Mouse (Mus musculus) regulatory T cell (primary cell): Measurements from ENCODE around the gene Mboat1.

Experiments
- in situ Hi-C: fragments of 300-600 bp; cut with MboI, MseI; formaldehyde crosslinking; loops from one replicate; pipeline ENCODE4 v1.15.1; 2025; ENCODE audit warnings: high pct_unique_total_duplicates

Gene Mboat1

GRCm38 (mm10) chr13:30136243-30136922 is at the start of gene Mboat1:
Gene Mboat1 (plus strand): TSS chr13:30136489.
- in situ Hi-C loops = no loop called here

DNA sequence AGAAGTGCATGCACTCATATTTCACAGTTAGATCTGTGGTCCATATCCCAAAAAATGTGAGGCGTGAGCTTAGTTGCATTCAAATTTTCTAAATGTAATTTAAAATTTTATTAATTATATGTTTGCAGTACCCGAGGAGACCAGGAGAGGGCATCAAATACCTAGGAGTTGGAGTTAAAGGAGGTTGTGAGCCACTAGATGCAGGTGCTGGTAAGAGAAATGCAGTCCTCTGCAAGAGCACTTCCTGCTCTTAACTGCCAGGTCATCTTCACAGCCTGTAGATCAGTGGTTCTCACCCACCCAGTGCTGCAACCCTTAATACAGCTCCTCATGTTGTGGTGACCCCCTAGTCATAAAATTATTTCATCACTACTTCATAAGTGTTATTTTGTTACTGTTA is 43.2 kb upstream of the Mboat1 start:
- in situ Hi-C loops = loop anchor here (5.0 kb wide), 1 partner anchor 169 kb away; no protein-coding TSS in a partner anchor

- in situ Hi-C loops = no loop called here
These were observed 40.4 kb upstream of the Mboat1 start for GRCm38 (mm10) chr13:30095851-30096250.

- in situ Hi-C loops = no loop called here
These were observed 39.8 kb upstream of the Mboat1 start for GRCm38 (mm10) chr13:30096536-30096935.

GRCm38 (mm10) chr13:30109001-30109600 is 27.2 kb upstream of the Mboat1 start:
- in situ Hi-C loops = loop anchor here (10.0 kb wide), 1 partner anchor 416 kb away; no protein-coding TSS in a partner anchor

DNA sequence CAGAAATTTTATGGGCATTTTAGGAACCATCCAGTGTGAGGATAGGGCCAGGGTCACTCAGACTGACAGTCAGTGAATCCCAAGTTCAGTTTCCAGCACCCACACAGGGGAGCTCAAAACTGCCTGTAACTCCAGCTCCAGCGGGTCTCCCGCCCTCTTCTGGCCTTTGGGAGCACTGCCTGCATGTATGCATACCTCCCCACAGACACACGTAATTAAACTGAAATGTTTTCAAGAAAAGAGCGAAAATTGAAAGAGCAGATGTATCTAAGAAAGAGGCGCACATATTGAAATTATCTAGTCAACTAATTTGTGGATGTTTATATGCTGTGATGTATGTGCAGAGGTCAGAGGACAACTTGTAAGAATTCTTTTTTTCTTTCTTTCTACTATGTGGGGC is 20.5 kb upstream of the Mboat1 start:
- in situ Hi-C loops = no loop called here

- in situ Hi-C loops = no loop called here
These were observed 787 bp downstream of the Mboat1 start for GRCm38 (mm10) chr13:30136923-30137629.

DNA sequence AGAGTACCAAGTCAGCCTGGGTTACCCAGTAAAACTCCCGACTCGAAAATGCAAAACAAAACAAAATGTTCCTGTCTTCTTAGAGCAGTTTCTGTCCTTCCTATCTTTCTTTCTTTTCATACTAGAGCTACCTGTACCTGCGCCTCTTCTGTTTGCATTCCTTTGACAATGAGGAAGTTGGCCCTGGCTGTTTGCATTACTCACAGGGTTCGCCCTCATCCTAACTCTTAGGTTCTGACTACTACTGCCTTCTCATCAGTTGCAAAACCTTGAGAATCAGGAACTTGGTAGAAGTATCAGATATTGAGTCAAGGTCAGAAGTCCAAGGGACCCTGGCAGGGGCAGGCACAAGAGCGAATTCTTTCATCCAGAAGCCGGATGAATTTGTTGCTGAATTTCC is 1.7 kb downstream of the Mboat1 start:
- in situ Hi-C loops = no loop called here

GRCm38 (mm10) chr13:30140149-30140548 is 3.9 kb downstream of the Mboat1 start:
- in situ Hi-C loops = no loop called here

DNA sequence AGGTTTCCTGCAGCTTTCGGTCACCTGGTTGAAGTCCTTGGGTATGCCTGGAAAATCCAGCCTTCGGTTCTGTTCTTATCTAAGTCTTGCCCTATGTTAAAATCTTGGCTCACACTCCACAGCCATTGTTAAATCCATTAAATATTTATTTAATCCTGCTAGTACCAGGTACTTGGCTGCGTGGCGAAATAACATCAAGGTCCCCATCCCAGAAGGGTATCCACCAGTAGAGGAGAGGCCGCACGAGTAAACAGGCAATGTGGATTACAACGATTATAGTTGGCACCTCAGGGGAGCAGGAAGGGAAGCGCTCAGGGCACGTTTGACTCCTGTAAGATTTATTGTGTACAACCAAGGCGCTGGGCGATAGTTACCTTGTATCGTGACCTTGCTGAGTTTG is 4.4 kb downstream of the Mboat1 start:
- in situ Hi-C loops = no loop called here

GRCm38 (mm10) chr13:30141996-30142395 is 5.7 kb downstream of the Mboat1 start:
- in situ Hi-C loops = no loop called here

DNA sequence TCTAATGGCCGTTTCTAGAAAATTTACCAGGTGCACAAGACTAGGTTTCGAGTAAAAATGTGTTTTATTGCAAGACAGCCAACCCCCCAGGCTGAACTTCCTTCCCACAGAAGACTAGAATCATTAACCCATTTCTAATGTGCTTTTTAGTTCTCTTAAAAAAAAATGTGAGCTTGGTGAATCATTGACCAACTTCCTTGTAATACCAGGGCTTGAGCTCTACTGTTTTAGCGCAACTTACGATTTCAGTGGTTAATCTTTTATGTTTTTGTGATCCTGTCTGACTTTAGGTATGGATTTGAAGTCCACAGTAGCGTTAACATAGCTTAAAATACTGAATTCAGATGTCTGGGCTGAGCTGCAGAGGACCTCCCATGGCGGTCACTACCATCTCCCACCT is 10.2 kb downstream of the Mboat1 start:
- in situ Hi-C loops = no loop called here

DNA sequence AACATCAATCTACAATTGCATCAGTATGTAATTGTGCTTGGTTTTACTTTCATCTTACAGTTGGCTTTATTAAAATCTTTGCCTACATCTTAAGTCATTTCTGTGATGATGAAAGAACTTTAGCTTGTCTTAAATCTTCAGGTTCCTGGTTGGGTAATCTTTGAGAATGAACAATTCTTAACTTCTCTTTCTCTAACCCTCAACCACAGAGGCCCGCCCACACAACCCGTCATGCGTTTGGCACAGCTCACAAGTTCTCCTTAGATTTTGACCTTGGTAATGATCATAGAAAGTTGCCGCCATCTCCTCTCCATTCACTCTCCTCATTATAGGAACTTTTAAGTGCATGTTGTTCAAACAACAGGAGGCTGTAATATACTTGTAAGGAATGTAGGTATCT is 18.0 kb downstream of the Mboat1 start:
- in situ Hi-C loops = no loop called here

GRCm38 (mm10) chr13:30159626-30160025 is 23.3 kb downstream of the Mboat1 start:
- in situ Hi-C loops = loop anchor here (10.0 kb wide), 1 partner anchor 295 kb away; no protein-coding TSS in a partner anchor

DNA sequence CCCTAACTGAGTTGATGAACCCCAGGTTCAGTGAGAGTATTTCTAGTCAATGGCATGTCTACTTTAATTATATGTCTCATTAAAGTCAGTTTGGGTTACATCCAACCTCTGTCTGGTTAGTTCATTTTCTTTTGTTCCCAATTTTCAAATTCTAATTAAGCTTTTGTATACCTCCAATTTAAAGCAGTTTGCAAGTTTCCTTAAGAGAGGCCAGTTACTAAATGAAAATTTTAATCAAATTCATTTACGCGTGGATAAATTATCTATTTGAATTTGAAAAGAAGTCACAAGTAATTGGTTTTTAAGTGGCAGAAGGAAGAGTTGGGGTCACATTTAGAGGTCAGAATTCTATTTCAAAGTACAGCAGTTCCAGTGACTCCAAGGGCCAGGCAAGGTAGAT is 27.2 kb downstream of the Mboat1 start:
- in situ Hi-C loops = loop anchor here (10.0 kb wide), 1 partner anchor 299 kb away; no protein-coding TSS in a partner anchor

- in situ Hi-C loops = loop anchor here (10.0 kb wide), 1 partner anchor 302 kb away; no protein-coding TSS in a partner anchor
These were observed 30.1 kb downstream of the Mboat1 start for GRCm38 (mm10) chr13:30166138-30167090.

GRCm38 (mm10) chr13:30167499-30167898 is 31.2 kb downstream of the Mboat1 start:
- in situ Hi-C loops = loop anchor here (10.0 kb wide), 1 partner anchor 303 kb away; no protein-coding TSS in a partner anchor

- in situ Hi-C loops = loop anchor here (10.0 kb wide), 1 partner anchor 304 kb away; no protein-coding TSS in a partner anchor
These were observed 32.5 kb downstream of the Mboat1 start for GRCm38 (mm10) chr13:30168803-30169202.

DNA sequence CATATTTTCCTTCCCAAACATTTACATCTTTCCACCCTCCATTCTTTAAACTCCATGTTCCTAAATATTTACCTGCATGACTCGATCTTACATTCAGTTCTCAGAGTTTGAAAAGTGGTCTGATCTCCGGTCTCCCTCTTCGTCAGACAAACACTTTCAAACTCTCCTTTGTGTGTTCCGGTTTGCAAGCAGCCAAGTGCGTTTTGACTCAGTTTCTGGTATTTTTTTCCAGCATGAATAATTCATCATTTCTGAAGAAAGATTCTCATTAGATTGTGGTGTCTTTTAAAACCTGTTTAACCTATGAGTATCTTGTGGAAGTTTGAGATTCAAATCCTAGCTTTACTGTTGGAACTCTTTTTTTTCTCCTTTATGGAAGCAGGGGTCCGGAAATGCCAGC is 33.8 kb downstream of the Mboat1 start:
- in situ Hi-C loops = no loop called here

DNA sequence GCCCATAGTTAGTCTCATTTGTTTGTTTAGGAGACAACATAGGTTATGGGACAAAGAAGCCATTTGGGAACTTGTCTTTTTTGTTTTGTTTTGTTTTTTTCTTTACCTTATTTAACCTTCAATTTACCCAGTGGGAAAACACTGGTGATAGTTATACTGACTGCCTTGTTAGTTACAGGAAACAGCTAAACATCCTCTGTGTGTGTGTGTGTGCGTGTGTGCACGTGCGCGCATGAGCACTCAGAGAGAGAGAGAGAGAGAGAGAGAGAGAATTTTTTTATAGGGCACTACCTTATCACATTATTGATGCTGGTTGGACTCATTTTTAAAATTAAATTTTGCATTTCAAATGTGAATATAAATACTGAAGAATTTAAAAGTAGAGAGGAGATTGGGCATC is 38.3 kb downstream of the Mboat1 start:
- in situ Hi-C loops = no loop called here

DNA sequence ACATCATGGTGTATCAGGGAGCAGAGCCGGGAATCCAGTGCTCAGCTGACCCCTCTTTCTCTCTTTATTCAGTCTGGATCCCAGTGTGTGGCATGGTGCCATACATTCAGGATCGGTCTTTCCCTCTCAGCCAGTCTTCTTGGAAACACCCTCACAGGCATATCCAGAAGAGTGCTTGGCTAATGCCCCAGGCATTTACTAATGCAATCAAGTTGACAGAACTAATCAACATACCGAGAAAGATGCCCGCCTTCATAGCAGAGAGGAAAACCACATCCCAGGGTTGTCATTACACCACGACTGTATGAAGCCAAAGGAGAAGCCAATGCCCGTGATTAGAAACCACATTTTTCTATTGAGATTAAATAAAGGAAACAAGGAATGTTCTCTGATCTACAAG is 41.1 kb downstream of the Mboat1 start:
- in situ Hi-C loops = no loop called here
